Mouse (Mus musculus) intestine, embryonic 15.5 days (tissue): ENCODE data around the gene Eif3c. TPM values are rescaled to one million over a fixed set of nuclear protein-coding genes. Genes with fewer than 3 reads are reported as not detected.

ENCODE experiments used
- ATAC-seq: fragments of 200-750 bp; cut with Nextera tagmentation; 2 replicates; pipeline ENCODE4 v1.8.0; 2017; ENCODE audit warnings: moderate TSS enrichment, moderate library complexity
- H3K27ac ChIP-seq: fragments of 300-500 bp; sonication (generic); 2 replicates; pipeline ENCODE4 v1.5.1; 2015; ENCODE audit warnings: mild to moderate bottlenecking, inconsistent platforms
- H3K27me3 ChIP-seq: fragments of 300-500 bp; sonication (generic); replicated peaks from 2 replicates; pipeline ENCODE4 v1.6.1; 2015; ENCODE audit warnings: inconsistent platforms
- H3K36me3 ChIP-seq: fragments of 300-500 bp; sonication (generic); 2 replicates; pipeline ENCODE4 v1.6.1; 2015; ENCODE audit warnings: inconsistent platforms
- H3K4me1 ChIP-seq: fragments of 300-500 bp; sonication (generic); replicated peaks from 2 replicates; pipeline ENCODE4 v1.6.1; 2015; ENCODE audit warnings: inconsistent platforms
- H3K4me2 ChIP-seq: fragments of 300-500 bp; sonication (generic); replicated peaks from 2 replicates; pipeline ENCODE4 v1.6.1; 2015; ENCODE audit warnings: mild to moderate bottlenecking, inconsistent platforms
- H3K4me3 ChIP-seq: fragments of 300-500 bp; sonication (generic); replicated peaks from 2 replicates; pipeline ENCODE4 v1.5.1; 2015; ENCODE audit warnings: inconsistent platforms
- H3K9ac ChIP-seq: fragments of 300-500 bp; sonication (generic); 2 replicates; pipeline ENCODE4 v1.6.1; 2015; ENCODE audit warnings: inconsistent platforms
- H3K9me3 ChIP-seq: fragments of 300-500 bp; sonication (generic); 2 replicates; pipeline ENCODE4 v1.6.1; 2016; ENCODE audit warnings: inconsistent platforms
- WGBS: fragments of 180-500 bp; shearing (Covaris S2); methylation state at CpG from one replicate; pipeline ENCODE4 v1.1.7; 2015; 5-methylcytosine and 5-hydroxymethylcytosine counted together
- polyA plus RNA-seq: library from polyadenylated mRNA; unstranded; fragments of >200 nt; fragmentation: Nextera tagmentation; extraction: Ambion mirVana; gene quantifications from 2 replicates; pipeline ENCODE4 v1.2.1, GENCODE M21; 2015

The Eif3c gene
- polyA plus RNA-seq, 1 experiment from 2014 or later = 217 TPM

GRCm38 (mm10) chr7:126504913-126505312 lies 61.3 kb downstream of the Eif3c start:
- Histone ChIP-seq H3K27me3 (no peaks in the 10 kb centered on the region), H3K27ac (no peak overlapping the region), H3K4me3 (no peak overlapping the region), H3K4me2 (no peak overlapping the region), H3K9ac (no peak overlapping the region), H3K36me3 (peaks cover 12% of the 10 kb centered on the region), H3K9me3 (no peaks in the 10 kb centered on the region), H3K4me1 (0 out of 2 replicates have a peak, but pooled peaks cover 4% of the 10 kb centered on the region)
- ATAC-seq = no peak
- WGBS = 76% methylated on average over 2 of the region's 2 CpGs

GRCm38 (mm10) chr7:126503273-126503878 lies 62.8 kb downstream of the Eif3c start, which contains the start of gene Atxn2l:
Atxn2l (minus strand) TSS chr7:126503437.
- H3K27ac ChIP-seq = peak within 1 kb of the TSS; percentile 99
- no peaks in the 10 kb centered on the region for H3K9me3 ChIP-seq
- peak within 1 kb of the TSS; percentile 73 for H3K4me2 ChIP-seq
- peak; percentile 92 for ATAC-seq
- H3K4me3 ChIP-seq = peak within 1 kb of the TSS; percentile 89
- 0 out of 2 replicates have a peak, but pooled peaks cover 4% of the 10 kb centered on the region for H3K4me1 ChIP-seq
- under 1% methylated on average over 54 of the region's 72 CpGs for WGBS
- peaks cover 22% of the 10 kb centered on the region for H3K36me3 ChIP-seq
- H3K9ac ChIP-seq = peak within 1 kb of the TSS; percentile 93
- H3K27me3 ChIP-seq = no peaks in the 10 kb centered on the region

DNA sequence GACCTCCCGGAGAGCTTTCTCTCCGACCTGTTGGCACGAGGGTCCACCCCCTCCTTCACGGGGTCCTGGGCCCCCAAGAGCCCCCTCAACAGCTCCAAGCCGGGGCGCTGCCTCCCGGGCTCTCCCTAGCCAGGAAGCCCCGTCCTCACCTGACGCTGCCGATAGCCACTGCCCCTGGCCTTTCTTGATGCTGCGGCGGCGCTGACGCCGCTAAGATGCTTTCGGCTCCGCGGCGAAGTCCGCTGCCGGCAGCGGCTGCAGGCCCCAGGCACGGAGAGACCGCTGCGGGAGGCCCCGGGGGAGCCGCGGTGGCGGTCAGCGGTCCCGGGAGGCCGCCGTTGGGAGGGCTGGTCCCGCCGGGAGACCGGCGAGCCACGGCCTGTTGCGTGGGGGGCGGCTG lies 63.5 kb downstream of the Eif3c start:
- H3K9ac ChIP-seq = peak overlapping the region; percentile 93
- H3K4me3 ChIP-seq = peak overlapping the region; percentile 89
- no peaks in the 10 kb centered on the region for H3K9me3 ChIP-seq
- WGBS = 0% methylated on average over 40 of the region's 40 CpGs
- H3K36me3 ChIP-seq = peaks cover 27% of the 10 kb centered on the region
- 0 out of 2 replicates have a peak, but pooled peaks cover 4% of the 10 kb centered on the region for H3K4me1 ChIP-seq
- H3K27ac ChIP-seq = peak overlapping the region; percentile 99
- no peak for ATAC-seq
- H3K27me3 ChIP-seq = no peaks in the 10 kb centered on the region
- H3K4me2 ChIP-seq = peak overlapping the region; percentile 73

GRCm38 (mm10) chr7:126502023-126502741 lies 64.0 kb downstream of the Eif3c start:
- Histone ChIP-seq H3K9ac (peak overlapping the region; percentile 93), H3K36me3 (peaks cover 31% of the 10 kb centered on the region), H3K4me2 (peak overlapping the region; percentile 73), H3K9me3 (no peaks in the 10 kb centered on the region), H3K4me1 (0 out of 2 replicates have a peak, but pooled peaks cover 4% of the 10 kb centered on the region), H3K27ac (peak overlapping the region; percentile 99), H3K4me3 (peak overlapping the region; percentile 89), H3K27me3 (no peaks in the 10 kb centered on the region)
- under 1% methylated on average over 55 of the region's 57 CpGs for WGBS
- peak; percentile 91 for ATAC-seq

DNA sequence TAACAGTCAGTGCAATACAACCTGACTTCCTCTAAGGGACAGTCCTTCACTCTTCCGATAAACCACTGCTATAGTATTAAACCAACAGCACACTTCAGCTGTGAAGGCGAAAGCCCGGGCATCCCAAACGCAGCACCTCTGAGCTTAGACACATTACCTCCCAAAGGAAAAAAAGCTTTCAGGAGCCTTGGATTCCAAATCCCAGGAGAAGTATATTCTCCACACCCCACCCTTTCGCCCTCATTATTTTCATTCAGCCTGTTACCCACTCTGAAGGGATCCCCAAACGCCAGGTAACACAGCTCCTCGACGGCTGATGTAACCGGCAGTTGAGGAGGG lies 64.6 kb downstream of the Eif3c start:
- Histone ChIP-seq H3K9ac (peak overlapping the region; percentile 93), H3K36me3 (peaks cover 35% of the 10 kb centered on the region), H3K27ac (peak overlapping the region; percentile 99), H3K4me2 (peak overlapping the region; percentile 73), H3K4me3 (peak overlapping the region; percentile 89), H3K4me1 (0 out of 2 replicates have a peak, but pooled peaks cover 4% of the 10 kb centered on the region), H3K9me3 (no peaks in the 10 kb centered on the region), H3K27me3 (no peaks in the 10 kb centered on the region)
- no peak for ATAC-seq
- WGBS = 3% methylated on average over 9 of the region's 9 CpGs

- Histone ChIP-seq H3K36me3 (peaks cover 55% of the 10 kb centered on the region), H3K9ac (no peak overlapping the region), H3K4me2 (no peak overlapping the region), H3K4me1 (0 out of 2 replicates have a peak, but pooled peaks cover 4% of the 10 kb centered on the region), H3K27ac (no peak overlapping the region), H3K27me3 (no peaks in the 10 kb centered on the region), H3K9me3 (no peaks in the 10 kb centered on the region), H3K4me3 (no peak overlapping the region)
- no peak for ATAC-seq
- 95% methylated on average over 7 of the region's 7 CpGs for WGBS
These were observed 66.8 kb downstream of the Eif3c start for GRCm38 (mm10) chr7:126499416-126499815.

- peaks cover 69% of the 10 kb centered on the region for H3K36me3 ChIP-seq
- H3K4me1 ChIP-seq = 0 out of 2 replicates have a peak, but pooled peaks cover 4% of the 10 kb centered on the region
- no peak overlapping the region for H3K4me2 ChIP-seq
- H3K27me3 ChIP-seq = no peaks in the 10 kb centered on the region
- H3K27ac ChIP-seq = no peak overlapping the region
- WGBS = 93% methylated on average over 12 of the region's 12 CpGs
- H3K9ac ChIP-seq = no peak overlapping the region
- no peaks in the 10 kb centered on the region for H3K9me3 ChIP-seq
- no peak overlapping the region for H3K4me3 ChIP-seq
- ATAC-seq = no peak
These were observed 68.2 kb downstream of the Eif3c start for GRCm38 (mm10) chr7:126497966-126498365.

DNA sequence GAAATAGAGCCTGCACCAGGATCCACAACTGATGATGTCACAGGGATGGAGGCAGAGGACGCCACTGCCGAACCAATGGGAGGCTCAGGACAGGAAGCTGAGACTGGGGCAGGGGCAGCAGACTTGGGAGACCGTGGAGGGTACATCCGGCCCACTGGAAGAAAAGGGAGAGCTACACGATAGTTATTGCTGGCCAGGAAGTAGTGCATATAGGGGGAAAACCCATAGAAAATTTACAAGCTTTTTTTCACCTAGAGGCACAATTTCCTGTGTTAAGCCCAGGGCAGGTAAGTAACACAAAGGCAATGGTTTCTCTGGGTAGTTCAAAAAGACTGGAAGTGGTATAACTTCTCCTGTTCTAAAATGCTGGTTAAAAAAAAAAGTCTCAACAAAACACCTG lies 69.7 kb downstream of the Eif3c start:
- 88% methylated on average over 5 of the region's 5 CpGs for WGBS
- H3K27ac ChIP-seq = no peak overlapping the region
- no peaks in the 10 kb centered on the region for H3K27me3 ChIP-seq
- no peaks in the 10 kb centered on the region for H3K9me3 ChIP-seq
- H3K9ac ChIP-seq = no peak overlapping the region
- no peak for ATAC-seq
- H3K4me1 ChIP-seq = 0 out of 2 replicates have a peak, but pooled peaks cover 4% of the 10 kb centered on the region
- no peak overlapping the region for H3K4me2 ChIP-seq
- no peak overlapping the region for H3K4me3 ChIP-seq
- peaks cover 82% of the 10 kb centered on the region for H3K36me3 ChIP-seq

Other genes with a start within 250 kb of the Eif3c start
- gene Lat, start 196.8 kb downstream of the Eif3c start, polyA plus RNA-seq = 1.4 and 1.5 TPM in 2 replicates
- 53.4 and 59.3 TPM in 2 replicates for gene Spns1, start 189.0 kb downstream of the Eif3c start, polyA plus RNA-seq
- 1.6 and 2.5 TPM in 2 replicates for gene Nfatc2ip, start 169.7 kb downstream of the Eif3c start, polyA plus RNA-seq
- gene Cd19, start 151.5 kb downstream of the Eif3c start, polyA plus RNA-seq = 0.24 TPM in 1 of 2 replicates, not detected in the other
- 23.9 and 24.2 TPM in 2 replicates for gene Rabep2, start 137.7 kb downstream of the Eif3c start, polyA plus RNA-seq
- gene Atp2a1, start 103.3 kb downstream of the Eif3c start, polyA plus RNA-seq = 0.24 and 2.6 TPM in 2 replicates
- 41.8 and 45.7 TPM in 2 replicates for gene Sh2b1, start 91.0 kb downstream of the Eif3c start, polyA plus RNA-seq
- gene Tufm, start 79.0 kb downstream of the Eif3c start, polyA plus RNA-seq = 190 and 207 TPM in 2 replicates
- gene Atxn2l, start 63.0 kb downstream of the Eif3c start, polyA plus RNA-seq = 43.8 and 44.4 TPM in 2 replicates
- 0.75 and 1.8 TPM in 2 replicates for gene Apobr, start 18.5 kb upstream of the Eif3c start, polyA plus RNA-seq
- gene Cln3, start 19.4 kb upstream of the Eif3c start, polyA plus RNA-seq = 34.4 and 34.9 TPM in 2 replicates
- not detected in 2 replicates for gene Il27, start 28.5 kb upstream of the Eif3c start, polyA plus RNA-seq
- gene Nupr1, start 64.5 kb upstream of the Eif3c start, polyA plus RNA-seq = 53.4 and 111 TPM in 2 replicates
- gene Sgf29, start 82.9 kb upstream of the Eif3c start, polyA plus RNA-seq = 45.2 and 51.7 TPM in 2 replicates
- 5.5 and 6.1 TPM in 2 replicates for gene Sult1a1, start 110.0 kb upstream of the Eif3c start, polyA plus RNA-seq
- 118 and 120 TPM in 2 replicates for gene Bola2, start 129.0 kb upstream of the Eif3c start, polyA plus RNA-seq
- gene Slx1b, start 129.4 kb upstream of the Eif3c start, polyA plus RNA-seq = 8.1 and 9.1 TPM in 2 replicates
- gene Coro1a, start 141.4 kb upstream of the Eif3c start, polyA plus RNA-seq = 36.9 and 39.7 TPM in 2 replicates
- 109 and 112 TPM in 2 replicates for gene Mapk3, start 193.2 kb upstream of the Eif3c start, polyA plus RNA-seq
- gene Gdpd3, start 199.9 kb upstream of the Eif3c start, polyA plus RNA-seq = 1.4 and 1.6 TPM in 2 replicates
- 66.9 and 71.2 TPM in 2 replicates for gene Ypel3, start 210.5 kb upstream of the Eif3c start, polyA plus RNA-seq
- 0.34 and 0.43 TPM in 2 replicates for gene Tbx6, start 215.1 kb upstream of the Eif3c start, polyA plus RNA-seq
- 248 and 256 TPM in 2 replicates for gene Ppp4c, start 226.1 kb upstream of the Eif3c start, polyA plus RNA-seq
- 1.2 and 1.5 TPM in 2 replicates for gene Fam57b, start 231.3 kb upstream of the Eif3c start, polyA plus RNA-seq